Mouse (Mus musculus): ENCODE results near the gene Bcl7b. TPM values are rescaled to one million over a fixed set of nuclear protein-coding genes. Genes with fewer than 3 reads are reported as not detected.

Gene Bcl7b
- total and polyA plus RNA-seq, 2 experiments, result 10.5 to 20.2 TPM

- Histone ChIP-seq H3K27ac (replicated peaks; ENCODE audit: insufficient read depth, low read depth, low read length) (peak within 1 kb of the TSS; percentile 94), H3K9ac (ENCODE audit: low read depth, low read length) (peak within 1 kb of the TSS; percentile 97), H3K27me3 (ENCODE audit: control insufficient read depth, insufficient read depth, low read length) (no peaks in the 10 kb centered on the region), H3K4me3 (ENCODE audit: insufficient read depth, low read depth, low read length) (peak within 1 kb of the TSS; percentile 90), H3K4me1 (ENCODE audit: control insufficient read depth, insufficient read depth, low read length) (peaks cover 19% of the 10 kb centered on the region), H3K36me3 (ENCODE audit: control insufficient read depth, insufficient read depth, low read length) (peaks cover 4% of the 10 kb centered on the region), H3K79me2 (ENCODE audit: control insufficient read depth, insufficient read depth, low read length) (peaks cover 15% of the 10 kb centered on the region; the same call in 1 of the 2 replicates)
- TF ChIP-seq CTCF (IDR thresholded peaks at IDR 0.05; ENCODE audit: low read depth, low read length), result no peak
- 0 out of 2 replicates have a peak, but pooled peaks have one; percentile 28 for TF ChIP-seq POLR2A (IDR thresholded peaks at IDR 0.05; ENCODE audit: extremely low read depth, insufficient read depth, low read length)
- under 1% methylated on average over 57 of the region's 57 CpGs for WGBS
- DNase-seq (ENCODE audit: extremely low read depth, low read depth, low spot score), result peak; percentile 96
These were observed 18.7 kb downstream of the Bcl7b start, which contains the start of gene Baz1b for GRCm38 (mm10) chr5:135186621-135187348. Baz1b (plus strand) TSS chr5:135187264.

- H3K4me1 ChIP-seq (ENCODE audit: control insufficient read depth, insufficient read depth, low read length), result peaks cover 19% of the 10 kb centered on the region
- no peak for DNase-seq (ENCODE audit: extremely low read depth, low read depth, low spot score)
- under 1% methylated on average over 91 of the region's 102 CpGs for WGBS
These were observed 19.5 kb downstream of the Bcl7b start for GRCm38 (mm10) chr5:135187349-135188213.

GRCm38 (mm10) chr5:135188214-135188554 lies 20.1 kb downstream of the Bcl7b start:
- H3K27me3 ChIP-seq (ENCODE audit: control insufficient read depth, insufficient read depth, low read length), result no peaks in the 10 kb centered on the region
- H3K4me3 ChIP-seq (ENCODE audit: insufficient read depth, low read depth, low read length), result peak overlapping the region; percentile 90
- peak overlapping the region; percentile 97 for H3K9ac ChIP-seq (ENCODE audit: low read depth, low read length)
- peaks cover 14% of the 10 kb centered on the region for H3K4me1 ChIP-seq (ENCODE audit: control insufficient read depth, insufficient read depth, low read length)
- TF ChIP-seq CTCF (IDR thresholded peaks at IDR 0.05; ENCODE audit: low read depth, low read length) (no peak), POLR2A (IDR thresholded peaks at IDR 0.05; ENCODE audit: extremely low read depth, insufficient read depth, low read length) (no peak)
- under 1% methylated on average over 8 of the region's 8 CpGs for WGBS
- H3K79me2 ChIP-seq (ENCODE audit: control insufficient read depth, insufficient read depth, low read length), result peaks cover 23% of the 10 kb centered on the region
- peak; percentile 24 for DNase-seq (ENCODE audit: extremely low read depth, low read depth, low spot score)
- H3K27ac ChIP-seq (replicated peaks; ENCODE audit: insufficient read depth, low read depth, low read length), result peak overlapping the region; percentile 94
- peaks cover 5% of the 10 kb centered on the region for H3K36me3 ChIP-seq (ENCODE audit: control insufficient read depth, insufficient read depth, low read length)

More at GRCm38 (mm10) chr5:135187349-135188213, 19.5 kb downstream of the Bcl7b start:
- H3K4me3 ChIP-seq (ENCODE audit: insufficient read depth, low read depth, low read length), result peak overlapping the region; percentile 90
- H3K27ac ChIP-seq (replicated peaks; ENCODE audit: insufficient read depth, low read depth, low read length), result peak overlapping the region; percentile 94
- peak overlapping the region; percentile 97 for H3K9ac ChIP-seq (ENCODE audit: low read depth, low read length)
- H3K79me2 ChIP-seq (ENCODE audit: control insufficient read depth, insufficient read depth, low read length), result peaks cover 17% of the 10 kb centered on the region
- H3K27me3 ChIP-seq (ENCODE audit: control insufficient read depth, insufficient read depth, low read length), result no peaks in the 10 kb centered on the region
- H3K36me3 ChIP-seq (ENCODE audit: control insufficient read depth, insufficient read depth, low read length), result peaks cover 2% of the 10 kb centered on the region; the same call in 1 of the 2 replicates
- TF ChIP-seq CTCF (IDR thresholded peaks at IDR 0.05; ENCODE audit: low read depth, low read length) (no peak), POLR2A (IDR thresholded peaks at IDR 0.05; ENCODE audit: extremely low read depth, insufficient read depth, low read length) (no peak)

- Histone ChIP-seq H3K4me3 (ENCODE audit: insufficient read depth, low read depth, low read length) (no peak overlapping the region), H3K36me3 (ENCODE audit: control insufficient read depth, insufficient read depth, low read length) (peaks cover 14% of the 10 kb centered on the region), H3K79me2 (ENCODE audit: control insufficient read depth, insufficient read depth, low read length) (peaks cover 34% of the 10 kb centered on the region), H3K27me3 (ENCODE audit: control insufficient read depth, insufficient read depth, low read length) (no peaks in the 10 kb centered on the region), H3K27ac (replicated peaks; ENCODE audit: insufficient read depth, low read depth, low read length) (no peak overlapping the region), H3K4me1 (ENCODE audit: control insufficient read depth, insufficient read depth, low read length) (peaks cover 9% of the 10 kb centered on the region), H3K9ac (ENCODE audit: low read depth, low read length) (no peak overlapping the region)
- DNase-seq (ENCODE audit: extremely low read depth, low read depth, low spot score), result no peak
- TF ChIP-seq CTCF (IDR thresholded peaks at IDR 0.05; ENCODE audit: low read depth, low read length), result no peak
- TF ChIP-seq POLR2A (IDR thresholded peaks at IDR 0.05; ENCODE audit: extremely low read depth, insufficient read depth, low read length), result no peak
- 26% methylated on average over 2 of the region's 2 CpGs for WGBS
These were observed 21.4 kb downstream of the Bcl7b start for GRCm38 (mm10) chr5:135189281-135190022.

- 39% methylated on average over 2 of the region's 2 CpGs for WGBS
- peaks cover 28% of the 10 kb centered on the region for H3K36me3 ChIP-seq (ENCODE audit: control insufficient read depth, insufficient read depth, low read length)
- no peaks in the 10 kb centered on the region for H3K27me3 ChIP-seq (ENCODE audit: control insufficient read depth, insufficient read depth, low read length)
- no peak overlapping the region for H3K9ac ChIP-seq (ENCODE audit: low read depth, low read length)
- DNase-seq (ENCODE audit: extremely low read depth, low read depth, low spot score), result peak; percentile 59
- peaks cover 38% of the 10 kb centered on the region for H3K79me2 ChIP-seq (ENCODE audit: control insufficient read depth, insufficient read depth, low read length)
- H3K4me3 ChIP-seq (ENCODE audit: insufficient read depth, low read depth, low read length), result no peak overlapping the region
- TF ChIP-seq POLR2A (IDR thresholded peaks at IDR 0.05; ENCODE audit: extremely low read depth, insufficient read depth, low read length), result no peak
- TF ChIP-seq CTCF (IDR thresholded peaks at IDR 0.05; ENCODE audit: low read depth, low read length), result peak; percentile 43
- H3K4me1 ChIP-seq (ENCODE audit: control insufficient read depth, insufficient read depth, low read length), result peaks cover 13% of the 10 kb centered on the region
- no peak overlapping the region for H3K27ac ChIP-seq (replicated peaks; ENCODE audit: insufficient read depth, low read depth, low read length)
These were observed 23.5 kb downstream of the Bcl7b start for GRCm38 (mm10) chr5:135191620-135192019.

Data from liver, adult 2 months (tissue).